Mouse (Mus musculus) limb, embryonic 12.5 days (tissue): ENCODE results near the gene Tnr. TPM values are rescaled to one million over a fixed set of nuclear protein-coding genes. Genes with fewer than 3 reads are reported as not detected.

Experiments
- ATAC-seq: fragments of 200-750 bp; cut with Nextera tagmentation; 2 replicates; pipeline ENCODE4 v1.8.0; 2017; ENCODE audit warnings: low read depth, moderate TSS enrichment; ENCODE audit not compliant: insufficient number of reproducible peaks, insufficient read depth, low FRiP score, low TSS enrichment
- H3K27ac ChIP-seq: fragments of 300-500 bp; sonication (generic); 2 replicates; pipeline ENCODE4 v1.5.1; 2016; ENCODE audit warnings: mild to moderate bottlenecking, moderate library complexity
- H3K27me3 ChIP-seq: fragments of 300-500 bp; sonication (generic); 2 replicates; pipeline ENCODE4 v1.6.1; 2016; ENCODE audit warnings: mild to moderate bottlenecking, moderate library complexity
- H3K36me3 ChIP-seq: fragments of 300-500 bp; sonication (generic); 2 replicates; pipeline ENCODE4 v1.6.1; 2016; ENCODE audit warnings: mild to moderate bottlenecking, moderate library complexity
- H3K4me1 ChIP-seq: fragments of 300-500 bp; sonication (generic); replicated peaks from 2 replicates; pipeline ENCODE4 v1.6.1; 2016
- H3K4me2 ChIP-seq: fragments of 300-500 bp; sonication (generic); 2 replicates; pipeline ENCODE4 v1.6.1; 2016; ENCODE audit warnings: mild to moderate bottlenecking, moderate library complexity
- H3K4me3 ChIP-seq: fragments of 300-500 bp; sonication (generic); replicated peaks from 2 replicates; pipeline ENCODE4 v1.5.1; 2016; ENCODE audit warnings: mild to moderate bottlenecking
- H3K9ac ChIP-seq: fragments of 300-500 bp; sonication (generic); replicated peaks from 2 replicates; pipeline ENCODE4 v1.6.1; 2016; ENCODE audit warnings: mild to moderate bottlenecking, moderate library complexity
- H3K9me3 ChIP-seq: fragments of 300-500 bp; sonication (generic); 2 replicates; pipeline ENCODE4 v1.6.1; 2016; ENCODE audit warnings: mild to moderate bottlenecking, moderate library complexity
- WGBS: fragments of 180-500 bp; shearing (Covaris S2); methylation state at CpG from one replicate; pipeline ENCODE4 v1.1.7; 2016; 5-methylcytosine and 5-hydroxymethylcytosine counted together
- polyA plus RNA-seq: library from polyadenylated mRNA; unstranded; fragments of >200 nt; fragmentation: Nextera tagmentation; extraction: Ambion mirVana; gene quantifications from 2 replicates; pipeline ENCODE4 v1.2.1, GENCODE M21; 2016

The Tnr gene
- polyA plus RNA-seq, 1 experiment from 2014 or later, result not detected

DNA sequence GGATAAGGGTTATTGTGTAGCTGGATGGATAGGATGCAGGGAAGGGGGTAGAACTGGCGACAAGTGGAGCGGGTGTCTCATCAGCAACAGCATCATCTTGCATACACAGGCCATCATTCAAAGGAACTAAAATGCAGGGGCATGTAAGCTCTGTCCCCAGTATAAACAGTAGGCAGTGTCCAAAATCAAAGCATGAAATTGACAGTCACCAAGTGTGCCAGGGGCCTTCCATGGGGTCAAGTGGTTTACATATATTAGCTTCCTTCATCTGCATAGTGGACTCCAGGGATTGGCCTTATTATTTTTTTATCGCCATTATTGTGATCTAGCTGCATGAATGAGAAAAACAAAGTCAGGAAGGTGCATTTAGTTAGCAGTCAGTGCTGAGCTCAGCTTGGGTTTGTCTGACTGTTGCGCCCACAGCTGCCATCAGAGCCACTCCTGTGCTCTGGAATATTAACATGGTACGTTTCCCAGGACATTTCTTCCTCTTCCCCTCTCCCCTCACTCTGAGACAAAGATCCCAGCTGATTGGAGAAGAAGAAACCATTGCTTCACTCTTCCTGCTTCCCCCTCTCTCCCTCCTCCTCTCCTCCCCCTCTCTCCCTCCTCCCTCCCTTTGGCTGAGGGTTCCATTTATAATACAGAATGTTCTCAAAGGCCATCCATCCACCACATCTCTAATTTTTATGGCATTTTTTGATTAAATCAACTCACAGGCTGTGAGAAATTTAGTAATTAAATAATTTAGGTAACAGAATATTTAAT, 106.4 kb downstream of the Tnr start:
- H3K36me3 ChIP-seq, result no peaks in the 10 kb centered on the region
- WGBS, result 84% methylated on average over 5 of the region's 5 CpGs
- ATAC-seq, result no peak

DNA sequence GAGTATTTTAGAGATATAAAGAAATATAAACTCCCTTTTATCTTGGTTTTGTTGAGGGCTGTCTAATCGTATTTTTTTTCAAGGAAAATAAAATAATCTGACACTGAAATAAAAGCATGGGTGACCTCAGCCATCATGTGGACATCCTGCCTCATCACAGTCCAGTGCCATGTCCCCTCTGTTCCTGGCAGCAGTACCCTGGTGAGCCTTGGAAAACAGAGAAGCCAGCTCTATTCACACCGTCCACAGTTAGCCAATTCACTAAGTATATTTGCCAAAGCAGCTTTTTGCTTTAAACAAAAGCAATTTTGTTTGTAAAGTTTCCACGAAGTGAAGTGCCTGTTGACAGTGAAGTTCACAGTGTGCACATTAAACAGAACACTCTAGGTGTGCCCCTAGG, 109.0 kb downstream of the Tnr start:
- Histone ChIP-seq H3K9ac (no peak overlapping the region), H3K27ac (no peak overlapping the region), H3K36me3 (no peaks in the 10 kb centered on the region), H3K4me1 (no peaks in the 10 kb centered on the region), H3K4me2 (no peak overlapping the region), H3K27me3 (no peaks in the 10 kb centered on the region), H3K9me3 (no peaks in the 10 kb centered on the region), H3K4me3 (no peak overlapping the region)
- no peak for ATAC-seq
- 76% methylated on average over 3 of the region's 3 CpGs for WGBS

More for the DNA sequence above, 106.4 kb downstream of the Tnr start:
- H3K9me3 ChIP-seq, result no peaks in the 10 kb centered on the region
- no peaks in the 10 kb centered on the region for H3K4me1 ChIP-seq
- no peak overlapping the region for H3K27ac ChIP-seq
- no peak overlapping the region for H3K9ac ChIP-seq
- H3K4me2 ChIP-seq, result no peak overlapping the region
- H3K4me3 ChIP-seq, result no peak overlapping the region
- no peaks in the 10 kb centered on the region for H3K27me3 ChIP-seq

DNA sequence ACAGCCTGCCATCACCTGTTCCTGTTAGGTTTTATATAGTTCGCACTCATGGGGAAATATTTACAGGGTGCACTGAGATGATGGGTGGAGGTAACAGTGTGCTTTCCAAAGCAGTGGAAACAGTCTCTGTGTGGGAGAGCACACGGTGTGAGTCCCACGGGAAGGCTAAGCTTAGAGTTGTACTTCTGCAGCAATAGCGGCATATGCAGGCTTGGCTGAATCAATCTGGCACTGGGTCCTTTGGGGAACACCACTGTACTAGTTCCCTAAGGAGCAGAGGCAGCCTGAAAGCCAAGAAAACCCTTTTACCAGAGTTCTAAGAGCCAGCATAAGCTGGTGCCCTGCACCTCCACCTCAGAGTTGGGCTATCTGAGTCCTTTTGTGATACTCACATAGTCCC, 115.8 kb downstream of the Tnr start:
- ATAC-seq, result no peak
- H3K36me3 ChIP-seq, result no peaks in the 10 kb centered on the region
- no peak overlapping the region for H3K27ac ChIP-seq
- WGBS, result 89% methylated on average over 4 of the region's 4 CpGs
- H3K4me2 ChIP-seq, result no peak overlapping the region
- no peaks in the 10 kb centered on the region for H3K4me1 ChIP-seq
- H3K4me3 ChIP-seq, result no peak overlapping the region
- no peak overlapping the region for H3K9ac ChIP-seq
- no peaks in the 10 kb centered on the region for H3K9me3 ChIP-seq
- no peaks in the 10 kb centered on the region for H3K27me3 ChIP-seq

DNA sequence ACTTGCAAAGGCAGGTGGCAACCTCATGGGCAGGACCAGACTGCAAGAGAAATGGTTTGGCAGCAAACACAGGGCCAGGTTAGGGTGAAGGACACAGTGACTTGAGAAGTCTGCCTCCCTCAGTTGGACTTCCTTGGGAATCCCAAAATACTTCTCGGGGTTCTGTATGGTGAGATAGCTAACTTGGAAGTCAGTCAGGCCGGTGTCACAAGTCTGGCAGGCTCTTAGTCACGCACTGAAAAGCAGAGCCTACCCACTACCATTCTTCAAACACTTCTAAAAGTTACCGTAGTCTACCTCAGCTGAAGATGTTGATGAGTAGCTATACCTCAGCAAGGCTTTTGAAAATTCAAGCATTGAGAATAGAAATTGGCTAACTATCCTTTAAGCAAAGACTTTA, 122.2 kb downstream of the Tnr start:
- Histone ChIP-seq H3K36me3 (no peaks in the 10 kb centered on the region), H3K27ac (no peak overlapping the region), H3K4me3 (no peak overlapping the region), H3K9me3 (no peaks in the 10 kb centered on the region), H3K4me2 (no peak overlapping the region), H3K27me3 (no peaks in the 10 kb centered on the region), H3K4me1 (0 out of 2 replicates have a peak, but pooled peaks cover 6% of the 10 kb centered on the region), H3K9ac (no peak overlapping the region)
- 87% methylated on average over 4 of the region's 4 CpGs for WGBS
- no peak for ATAC-seq

DNA sequence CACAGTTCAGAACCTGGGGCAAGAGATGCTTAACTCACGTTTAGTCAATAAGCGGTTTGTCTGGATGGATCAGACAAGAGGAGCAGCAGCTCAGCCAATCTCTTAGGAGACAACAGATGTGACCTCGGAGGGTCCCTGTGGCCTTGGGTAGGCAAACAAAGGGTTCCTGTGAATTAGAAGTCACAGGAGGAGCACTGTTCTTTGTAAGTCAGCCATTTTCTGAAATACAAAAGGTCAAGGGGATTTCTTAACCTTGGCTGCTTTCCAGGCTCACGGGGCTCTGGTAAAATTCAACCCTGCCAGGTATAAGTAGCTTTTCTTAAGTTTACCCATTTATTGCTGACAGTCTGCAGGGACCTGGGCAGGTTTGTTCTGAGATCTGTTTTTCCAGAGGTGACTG, 126.9 kb downstream of the Tnr start:
- H3K4me2 ChIP-seq, result no peak overlapping the region
- no peaks in the 10 kb centered on the region for H3K9me3 ChIP-seq
- H3K4me1 ChIP-seq, result 0 out of 2 replicates have a peak, but pooled peaks cover 6% of the 10 kb centered on the region
- no peak overlapping the region for H3K9ac ChIP-seq
- H3K4me3 ChIP-seq, result no peak overlapping the region
- ATAC-seq, result no peak
- H3K27me3 ChIP-seq, result peaks cover 2% of the 10 kb centered on the region; the same call in 1 of the 2 replicates
- 53% methylated on average over 4 of the region's 4 CpGs for WGBS
- no peak overlapping the region for H3K27ac ChIP-seq
- H3K36me3 ChIP-seq, result no peaks in the 10 kb centered on the region

DNA sequence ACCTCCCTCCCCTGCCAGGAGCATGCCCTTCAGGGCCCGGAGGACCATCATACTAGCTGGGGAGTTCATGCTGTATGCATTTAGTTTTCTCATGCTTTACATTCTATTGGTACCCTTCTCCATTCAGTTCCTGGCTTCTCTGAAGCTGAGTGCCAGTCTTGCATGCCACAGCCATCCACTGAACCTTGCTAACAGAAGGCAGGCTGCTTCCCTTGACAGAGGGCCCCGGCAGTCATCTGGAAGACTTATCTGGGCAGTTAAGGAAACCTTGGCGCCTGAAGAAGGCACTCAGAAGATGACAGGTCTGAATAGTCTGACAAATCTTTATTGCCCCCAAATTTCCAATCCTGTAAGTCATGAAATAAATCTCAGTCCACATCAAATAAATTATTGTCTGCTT, 131.7 kb downstream of the Tnr start:
- no peak overlapping the region for H3K9ac ChIP-seq
- no peaks in the 10 kb centered on the region for H3K9me3 ChIP-seq
- H3K4me2 ChIP-seq, result no peak overlapping the region
- H3K4me3 ChIP-seq, result no peak overlapping the region
- H3K4me1 ChIP-seq, result peaks cover 22% of the 10 kb centered on the region
- 75% methylated on average over 3 of the region's 3 CpGs for WGBS
- no peaks in the 10 kb centered on the region for H3K36me3 ChIP-seq
- no peak for ATAC-seq
- peaks cover 2% of the 10 kb centered on the region; the same call in 1 of the 2 replicates for H3K27me3 ChIP-seq
- no peak overlapping the region for H3K27ac ChIP-seq

DNA sequence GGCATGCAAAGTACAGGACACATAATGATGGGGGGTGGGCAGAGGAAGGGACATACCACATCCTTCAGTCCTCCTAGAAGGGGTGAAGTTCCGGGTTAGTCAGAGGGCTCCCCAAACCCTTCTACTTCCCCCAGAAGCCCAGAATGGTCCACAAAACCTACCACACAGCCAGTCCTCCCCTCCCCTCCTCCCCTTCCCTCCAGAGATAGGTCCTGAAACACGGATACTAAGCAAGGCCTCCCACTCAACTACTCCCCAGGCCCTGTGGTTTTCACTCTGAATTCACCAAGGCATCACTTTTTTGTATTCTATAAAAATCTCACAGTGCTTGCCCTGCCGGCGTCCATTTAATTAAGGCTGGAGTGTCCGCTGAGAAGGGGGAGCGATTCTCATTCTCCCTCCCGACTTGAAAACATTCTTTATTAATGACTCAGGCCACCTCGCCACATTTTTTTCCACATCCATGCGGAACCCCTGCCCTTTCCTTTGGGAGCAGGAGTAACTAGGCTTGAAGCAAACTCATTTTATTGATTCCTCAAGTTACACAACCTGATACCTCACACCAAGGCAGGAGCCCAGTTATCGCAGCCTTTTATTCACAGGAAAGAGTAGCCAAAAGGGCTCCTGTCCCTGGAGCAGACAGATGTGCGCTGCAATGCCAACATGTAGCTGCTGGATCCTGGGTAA, 134.4 kb downstream of the Tnr start:
- Histone ChIP-seq H3K4me3 (no peak overlapping the region), H3K9me3 (no peaks in the 10 kb centered on the region), H3K4me1 (peaks cover 25% of the 10 kb centered on the region), H3K27me3 (peaks cover 2% of the 10 kb centered on the region; the same call in 1 of the 2 replicates), H3K36me3 (no peaks in the 10 kb centered on the region), H3K27ac (0 out of 2 replicates have a peak overlapping the region, but pooled peaks have one; percentile 56), H3K4me2 (peak overlapping the region; percentile 38), H3K9ac (no peak overlapping the region)
- WGBS, result 14% methylated on average over 11 of the region's 11 CpGs
- peak; percentile 40; the same call in 1 of the 2 replicates for ATAC-seq

DNA sequence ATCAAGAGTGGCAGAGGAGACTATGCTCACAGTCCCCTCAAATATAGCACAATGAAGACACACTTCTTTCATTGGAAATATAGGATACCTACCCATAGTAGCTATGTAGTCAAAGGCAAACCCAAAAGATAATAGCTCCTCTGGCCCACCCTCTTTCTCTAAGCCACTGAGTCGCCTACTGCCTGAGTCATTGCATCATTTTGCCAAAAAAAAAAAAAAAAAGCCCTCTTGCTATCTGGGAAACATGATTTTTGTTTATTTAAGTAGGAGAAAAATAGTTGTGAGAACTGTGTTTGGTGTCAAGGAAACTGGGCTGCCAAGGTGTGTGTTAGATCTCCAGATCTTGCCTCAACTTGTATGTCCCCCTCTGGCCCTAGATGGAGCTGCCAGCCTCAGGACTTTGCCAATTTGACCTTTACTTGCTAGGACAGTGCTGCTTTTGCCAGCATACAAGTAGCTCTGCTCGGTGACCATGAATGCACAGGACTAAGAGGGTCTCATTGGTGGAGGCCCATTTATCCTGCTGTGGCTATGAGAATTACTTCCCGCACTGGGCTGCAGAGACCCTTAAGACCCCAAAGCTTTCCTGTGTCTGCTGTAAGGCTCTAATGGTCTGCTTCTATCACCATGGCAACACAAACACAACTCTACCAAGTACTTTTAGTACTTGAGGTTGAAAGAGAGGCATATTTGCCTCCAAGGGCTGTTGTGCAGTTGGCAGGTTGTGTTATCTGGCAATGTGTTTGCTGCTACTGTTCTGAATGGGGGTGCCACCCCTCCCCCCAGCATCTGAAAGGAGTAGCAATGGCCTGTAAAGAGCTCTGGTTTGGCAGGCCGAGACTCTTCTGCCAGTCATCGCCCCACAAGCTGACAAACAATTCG, 137.3 kb downstream of the Tnr start:
- Histone ChIP-seq H3K9me3 (no peaks in the 10 kb centered on the region), H3K4me1 (peaks cover 25% of the 10 kb centered on the region), H3K27ac (no peak overlapping the region), H3K27me3 (no peaks in the 10 kb centered on the region; the same call in 1 of the 2 replicates), H3K4me3 (no peak overlapping the region), H3K9ac (no peak overlapping the region), H3K4me2 (no peak overlapping the region), H3K36me3 (no peaks in the 10 kb centered on the region)
- 60% methylated on average over 6 of the region's 6 CpGs for WGBS
- ATAC-seq, result no peak

DNA sequence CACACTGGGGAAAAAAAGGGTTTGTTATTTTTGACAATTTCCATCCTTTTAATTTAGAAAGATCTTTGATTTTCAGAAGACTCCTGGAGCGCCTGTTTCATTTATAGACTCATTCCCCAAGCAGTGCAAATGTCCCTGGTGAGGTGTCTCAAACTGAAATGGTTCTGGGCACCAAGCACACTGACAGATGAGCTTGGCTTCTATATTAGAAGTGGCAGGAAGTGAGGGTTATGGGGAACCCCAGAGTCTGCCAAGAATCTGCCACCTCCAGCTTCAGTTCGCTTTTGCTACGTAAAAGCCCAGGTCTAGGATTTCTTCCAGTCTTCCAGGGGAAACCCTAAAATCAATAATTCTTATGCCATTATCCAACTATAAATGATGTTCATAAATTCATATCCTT, 140.9 kb downstream of the Tnr start:
- no peak overlapping the region for H3K27ac ChIP-seq
- H3K4me1 ChIP-seq, result peaks cover 8% of the 10 kb centered on the region
- H3K4me3 ChIP-seq, result no peak overlapping the region
- H3K27me3 ChIP-seq, result no peaks in the 10 kb centered on the region; the same call in 1 of the 2 replicates
- WGBS, result 79% methylated on average over 3 of the region's 3 CpGs
- no peak overlapping the region for H3K4me2 ChIP-seq
- no peaks in the 10 kb centered on the region for H3K36me3 ChIP-seq
- no peak for ATAC-seq
- H3K9ac ChIP-seq, result no peak overlapping the region
- H3K9me3 ChIP-seq, result no peaks in the 10 kb centered on the region

DNA sequence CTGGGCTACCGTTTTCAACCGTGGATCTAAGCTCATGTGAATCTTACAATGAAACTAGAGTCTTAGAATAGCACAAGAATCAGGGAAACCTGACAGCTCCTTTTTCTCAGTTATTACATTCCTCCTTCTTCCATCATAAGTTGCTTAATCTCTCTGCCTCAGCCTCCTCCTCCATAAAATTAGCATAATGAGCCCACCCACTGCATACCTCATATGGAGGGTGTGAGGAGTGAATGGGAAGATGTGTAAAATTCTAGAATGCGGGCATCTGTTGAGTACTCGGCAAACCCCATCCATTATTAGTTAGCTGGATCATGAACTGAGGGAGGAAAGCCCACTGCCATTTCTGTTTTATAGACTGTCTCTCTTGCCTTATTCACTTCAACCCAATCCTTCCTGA, 141.4 kb downstream of the Tnr start:
- 89% methylated on average over 4 of the region's 4 CpGs for WGBS
- Histone ChIP-seq H3K36me3 (no peaks in the 10 kb centered on the region), H3K27ac (no peak overlapping the region), H3K27me3 (no peaks in the 10 kb centered on the region), H3K9ac (no peak overlapping the region), H3K4me3 (no peak overlapping the region), H3K9me3 (no peaks in the 10 kb centered on the region), H3K4me2 (no peak overlapping the region), H3K4me1 (peaks cover 8% of the 10 kb centered on the region)
- ATAC-seq, result no peak

DNA sequence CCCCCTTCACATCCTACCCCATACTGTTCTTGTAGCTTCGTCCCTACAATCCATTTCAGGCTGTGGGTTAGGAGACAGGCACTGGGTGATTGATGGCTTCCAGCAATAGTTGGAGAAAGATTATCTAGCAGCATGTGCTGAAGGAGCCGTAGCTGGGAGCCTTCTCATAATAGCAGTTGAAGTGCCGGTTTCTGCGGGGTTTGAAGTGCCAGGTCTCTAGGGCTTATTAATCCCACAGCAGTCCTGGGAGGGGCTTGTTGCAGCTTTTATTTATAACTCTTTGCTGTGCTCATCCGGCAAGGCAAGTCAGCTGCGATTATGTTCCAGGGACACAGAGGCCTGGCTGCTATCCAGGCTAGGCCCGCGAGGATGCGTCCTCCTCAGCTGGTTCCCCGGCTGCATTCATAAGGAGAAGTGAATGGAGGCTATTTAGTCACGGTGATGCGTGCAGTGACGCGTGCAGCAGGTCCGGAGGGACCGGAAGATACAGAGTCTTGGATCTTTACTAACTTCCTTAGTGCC, 147.1 kb downstream of the Tnr start:
- no peak overlapping the region for H3K4me2 ChIP-seq
- 63% methylated on average over 16 of the region's 16 CpGs for WGBS
- H3K9me3 ChIP-seq, result no peaks in the 10 kb centered on the region
- no peak overlapping the region for H3K27ac ChIP-seq
- ATAC-seq, result no peak
- no peak overlapping the region for H3K4me3 ChIP-seq
- no peaks in the 10 kb centered on the region for H3K36me3 ChIP-seq
- H3K27me3 ChIP-seq, result no peaks in the 10 kb centered on the region
- no peak overlapping the region for H3K9ac ChIP-seq
- H3K4me1 ChIP-seq, result peaks cover 7% of the 10 kb centered on the region
